Mouse (Mus musculus): Measurements from ENCODE around the gene Cyp2u1. TPM values are rescaled to one million over a fixed set of nuclear protein-coding genes. Genes with fewer than 3 reads are reported as not detected.

Gene Cyp2u1
- polyA plus RNA-seq, 1 experiment from 2014 or later, result 9.4 TPM

DNA sequence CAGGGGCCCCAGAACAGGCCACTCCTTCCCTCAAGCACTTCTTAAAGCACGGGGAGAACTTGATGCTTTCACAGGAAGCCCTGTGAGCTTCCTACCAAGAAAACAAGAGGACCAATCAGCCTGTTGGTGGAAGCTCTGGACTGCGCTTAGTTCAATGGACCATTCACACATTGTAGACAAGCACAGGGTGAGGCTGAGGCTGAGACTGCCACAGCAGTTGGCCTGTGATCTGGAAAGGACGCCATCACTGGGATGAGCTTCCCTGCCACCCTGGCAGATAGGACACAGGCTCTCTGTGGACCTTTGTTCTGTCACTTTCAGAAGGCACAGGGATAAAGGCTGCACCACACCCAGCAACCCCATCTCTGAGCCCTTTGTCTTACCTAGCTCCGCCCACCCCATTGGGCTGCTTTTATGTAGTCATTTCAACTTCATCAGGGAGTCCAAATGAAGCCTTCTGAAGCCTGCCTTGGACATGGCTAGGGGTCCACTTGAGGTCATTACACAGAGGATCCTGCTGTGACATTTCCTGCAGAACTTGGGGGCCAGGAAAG is 13.0 kb upstream of the Cyp2u1 start:
- peaks cover 2% of the 10 kb centered on the region; the same call in 1 of the 2 replicates for H3K4me1 ChIP-seq (ENCODE audit: control insufficient read depth, insufficient read depth, low read depth, low read length)
- no peaks in the 10 kb centered on the region for H3K9me3 ChIP-seq (ENCODE audit: control insufficient read depth, low read length)
- ATAC-seq, result no peak
- no peaks in the 10 kb centered on the region for H3K27me3 ChIP-seq (replicated peaks; ENCODE audit: control insufficient read depth, insufficient read depth, low read length)
- H3K9ac ChIP-seq (ENCODE audit: low read depth, low read length), result no peak overlapping the region
- H3K36me3 ChIP-seq (ENCODE audit: control insufficient read depth, insufficient read depth, low read length), result no peaks in the 10 kb centered on the region
- no peak overlapping the region for H3K4me3 ChIP-seq (ENCODE audit: low read length)
- no peak overlapping the region for H3K27ac ChIP-seq (ENCODE audit: low read depth, low read length)
- no peak overlapping the region for H3K4me2 ChIP-seq (ENCODE audit: low read length)
- WGBS, result 36% methylated on average over 4 of the region's 4 CpGs

DNA sequence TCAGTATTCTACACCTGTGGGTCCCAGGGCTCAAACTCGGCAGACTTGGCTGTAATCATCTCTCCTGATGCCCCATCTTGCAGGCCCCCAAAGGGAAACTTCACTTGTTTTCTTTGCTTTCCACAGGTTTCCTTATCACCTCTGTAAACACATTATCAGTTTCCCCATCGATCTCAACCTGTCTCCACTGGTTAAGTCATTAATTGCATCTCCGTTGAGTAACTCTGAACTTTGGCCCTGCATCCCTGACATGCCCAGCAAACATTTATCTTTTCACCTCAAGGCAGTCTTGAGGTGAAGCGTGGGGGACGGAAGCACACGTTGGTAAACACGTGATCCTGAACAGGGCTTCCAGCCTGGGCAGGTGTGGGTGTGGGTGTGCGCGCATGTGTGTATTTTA is 9.3 kb upstream of the Cyp2u1 start:
- no peaks in the 10 kb centered on the region for H3K27me3 ChIP-seq (replicated peaks; ENCODE audit: control insufficient read depth, insufficient read depth, low read length)

GRCm38 (mm10) chr3:131310572-131310971 is 7.5 kb upstream of the Cyp2u1 start:
- no peak overlapping the region for H3K4me2 ChIP-seq (ENCODE audit: low read length)
- peaks cover 4% of the 10 kb centered on the region for H3K9me3 ChIP-seq (ENCODE audit: control insufficient read depth, low read length)
- no peaks in the 10 kb centered on the region for H3K36me3 ChIP-seq (ENCODE audit: control insufficient read depth, insufficient read depth, low read length)
- 94% methylated on average over 4 of the region's 4 CpGs for whole genome bisulfite sequencing
- no peak overlapping the region for H3K27ac ChIP-seq (ENCODE audit: low read depth, low read length)
- H3K4me3 ChIP-seq (ENCODE audit: low read length), result no peak overlapping the region
- H3K27me3 ChIP-seq (replicated peaks; ENCODE audit: control insufficient read depth, insufficient read depth, low read length), result no peaks in the 10 kb centered on the region
- H3K4me1 ChIP-seq (ENCODE audit: control insufficient read depth, insufficient read depth, low read depth, low read length), result no peaks in the 10 kb centered on the region
- H3K9ac ChIP-seq (ENCODE audit: low read depth, low read length), result no peak overlapping the region
- no peak for ATAC-seq

More for the DNA sequence above, 9.3 kb upstream of the Cyp2u1 start:
- peaks cover 4% of the 10 kb centered on the region for H3K9me3 ChIP-seq (ENCODE audit: control insufficient read depth, low read length)
- no peak overlapping the region for H3K9ac ChIP-seq (ENCODE audit: low read depth, low read length)
- no peak for ATAC-seq
- H3K36me3 ChIP-seq (ENCODE audit: control insufficient read depth, insufficient read depth, low read length), result no peaks in the 10 kb centered on the region
- no peak overlapping the region for H3K4me3 ChIP-seq (ENCODE audit: low read length)
- no peak overlapping the region for H3K4me2 ChIP-seq (ENCODE audit: low read length)
- 93% methylated on average over 9 of the region's 9 CpGs for WGBS
- H3K27ac ChIP-seq (ENCODE audit: low read depth, low read length), result no peak overlapping the region
- no peaks in the 10 kb centered on the region for H3K4me1 ChIP-seq (ENCODE audit: control insufficient read depth, insufficient read depth, low read depth, low read length)

GRCm38 (mm10) chr3:131307811-131308210 is 4.8 kb upstream of the Cyp2u1 start:
- H3K27me3 ChIP-seq (replicated peaks; ENCODE audit: control insufficient read depth, insufficient read depth, low read length), result no peaks in the 10 kb centered on the region
- no peaks in the 10 kb centered on the region for H3K36me3 ChIP-seq (ENCODE audit: control insufficient read depth, insufficient read depth, low read length)
- H3K9me3 ChIP-seq (ENCODE audit: control insufficient read depth, low read length), result peaks cover 4% of the 10 kb centered on the region
- no peak overlapping the region for H3K9ac ChIP-seq (ENCODE audit: low read depth, low read length)
- no peak overlapping the region for H3K4me3 ChIP-seq (ENCODE audit: low read length)
- H3K4me1 ChIP-seq (ENCODE audit: control insufficient read depth, insufficient read depth, low read depth, low read length), result no peaks in the 10 kb centered on the region
- H3K27ac ChIP-seq (ENCODE audit: low read depth, low read length), result no peak overlapping the region
- no peak overlapping the region for H3K4me2 ChIP-seq (ENCODE audit: low read length)
- ATAC-seq, result no peak
- 79% methylated on average over 3 of the region's 3 CpGs for WGBS

DNA sequence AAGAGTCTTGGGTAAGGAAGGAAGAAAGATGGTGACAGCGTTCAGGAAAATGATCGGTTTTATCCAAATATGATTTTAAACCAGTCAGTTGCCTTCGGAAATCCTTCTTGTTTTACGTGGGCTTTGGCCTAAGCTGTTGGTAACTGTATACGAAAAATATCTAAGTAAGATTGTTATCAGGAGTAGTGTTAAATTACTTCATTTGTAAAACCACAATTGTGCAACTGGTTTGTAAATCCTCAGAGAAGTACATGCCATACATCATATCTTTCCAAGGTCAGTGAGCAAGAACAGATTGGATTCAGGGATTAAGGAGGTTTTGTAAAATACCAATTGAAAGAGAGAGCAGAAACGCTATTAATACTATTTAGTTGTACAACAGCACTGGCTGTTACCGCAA is 3.2 kb upstream of the Cyp2u1 start:
- peaks cover 4% of the 10 kb centered on the region for H3K9me3 ChIP-seq (ENCODE audit: control insufficient read depth, low read length)
- WGBS, result 94% methylated on average over 7 of the region's 7 CpGs
- no peak overlapping the region for H3K9ac ChIP-seq (ENCODE audit: low read depth, low read length)
- no peaks in the 10 kb centered on the region for H3K27me3 ChIP-seq (replicated peaks; ENCODE audit: control insufficient read depth, insufficient read depth, low read length)
- no peak overlapping the region for H3K4me3 ChIP-seq (ENCODE audit: low read length)
- ATAC-seq, result no peak
- H3K4me1 ChIP-seq (ENCODE audit: control insufficient read depth, insufficient read depth, low read depth, low read length), result peaks cover 6% of the 10 kb centered on the region
- no peaks in the 10 kb centered on the region for H3K36me3 ChIP-seq (ENCODE audit: control insufficient read depth, insufficient read depth, low read length)
- no peak overlapping the region for H3K27ac ChIP-seq (ENCODE audit: low read depth, low read length)
- no peak overlapping the region for H3K4me2 ChIP-seq (ENCODE audit: low read length)

- Histone ChIP-seq H3K36me3 (ENCODE audit: control insufficient read depth, insufficient read depth, low read length) (no peaks in the 10 kb centered on the region), H3K27ac (ENCODE audit: low read depth, low read length) (no peak overlapping the region), H3K4me3 (ENCODE audit: low read length) (peak overlapping the region; percentile 58), H3K4me2 (ENCODE audit: low read length) (peak overlapping the region; percentile 61), H3K9me3 (ENCODE audit: control insufficient read depth, low read length) (no peaks in the 10 kb centered on the region), H3K4me1 (ENCODE audit: control insufficient read depth, insufficient read depth, low read depth, low read length) (peaks cover 6% of the 10 kb centered on the region), H3K9ac (ENCODE audit: low read depth, low read length) (peak overlapping the region; percentile 70; the same call in 1 of the 2 replicates), H3K27me3 (replicated peaks; ENCODE audit: control insufficient read depth, insufficient read depth, low read length) (no peaks in the 10 kb centered on the region)
- ATAC-seq, result peak; percentile 49
- WGBS, result 14% methylated on average over 5 of the region's 5 CpGs
Observed at GRCm38 (mm10) chr3:131303320-131303714, 290 bp upstream of the Cyp2u1 start.

GRCm38 (mm10) chr3:131299908-131300307 is 3.1 kb downstream of the Cyp2u1 start:
- Histone ChIP-seq H3K9me3 (ENCODE audit: control insufficient read depth, low read length) (no peaks in the 10 kb centered on the region), H3K36me3 (ENCODE audit: control insufficient read depth, insufficient read depth, low read length) (peaks cover 6% of the 10 kb centered on the region; the same call in 1 of the 2 replicates), H3K4me1 (ENCODE audit: control insufficient read depth, insufficient read depth, low read depth, low read length) (peaks cover 6% of the 10 kb centered on the region), H3K27me3 (replicated peaks; ENCODE audit: control insufficient read depth, insufficient read depth, low read length) (no peaks in the 10 kb centered on the region), H3K9ac (ENCODE audit: low read depth, low read length) (no peak overlapping the region), H3K4me3 (ENCODE audit: low read length) (no peak overlapping the region), H3K27ac (ENCODE audit: low read depth, low read length) (no peak overlapping the region), H3K4me2 (ENCODE audit: low read length) (no peak overlapping the region)
- 11% methylated on average over 6 of the region's 6 CpGs for WGBS
- no peak for ATAC-seq

- H3K36me3 ChIP-seq (ENCODE audit: control insufficient read depth, insufficient read depth, low read length), result peaks cover 8% of the 10 kb centered on the region; the same call in 1 of the 2 replicates
- H3K4me3 ChIP-seq (ENCODE audit: low read length), result no peak overlapping the region
- H3K9ac ChIP-seq (ENCODE audit: low read depth, low read length), result no peak overlapping the region
- ATAC-seq, result no peak
- H3K4me1 ChIP-seq (ENCODE audit: control insufficient read depth, insufficient read depth, low read depth, low read length), result peaks cover 6% of the 10 kb centered on the region
- no peak overlapping the region for H3K27ac ChIP-seq (ENCODE audit: low read depth, low read length)
- 75% methylated on average over 9 of the region's 9 CpGs for WGBS
- no peak overlapping the region for H3K4me2 ChIP-seq (ENCODE audit: low read length)
- no peaks in the 10 kb centered on the region for H3K9me3 ChIP-seq (ENCODE audit: control insufficient read depth, low read length)
- no peaks in the 10 kb centered on the region for H3K27me3 ChIP-seq (replicated peaks; ENCODE audit: control insufficient read depth, insufficient read depth, low read length)
Observed at GRCm38 (mm10) chr3:131299078-131299477, 3.9 kb downstream of the Cyp2u1 start.

DNA sequence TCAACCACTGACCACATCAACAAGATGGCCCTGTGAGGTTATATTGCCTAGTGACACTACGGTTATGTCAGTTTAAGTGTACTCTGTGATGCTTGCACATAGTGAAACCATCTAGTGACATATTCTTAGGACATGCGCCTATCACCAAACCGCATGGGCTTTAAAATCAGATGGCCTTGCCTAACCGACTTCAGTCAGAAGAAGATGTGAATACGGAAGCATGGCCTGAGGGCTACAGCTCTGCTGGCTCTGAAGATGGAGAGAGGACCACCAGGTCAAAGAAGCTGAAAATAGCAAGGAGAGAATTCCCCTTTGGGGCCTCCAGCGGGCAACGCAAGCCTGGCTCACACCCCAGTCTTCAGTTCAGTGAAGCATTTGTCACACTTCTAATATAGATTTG is 6.1 kb downstream of the Cyp2u1 start:
- no peak for ATAC-seq
- Histone ChIP-seq H3K27ac (ENCODE audit: low read depth, low read length) (no peak overlapping the region), H3K27me3 (replicated peaks; ENCODE audit: control insufficient read depth, insufficient read depth, low read length) (no peaks in the 10 kb centered on the region), H3K4me2 (ENCODE audit: low read length) (no peak overlapping the region), H3K9ac (ENCODE audit: low read depth, low read length) (no peak overlapping the region), H3K9me3 (ENCODE audit: control insufficient read depth, low read length) (no peaks in the 10 kb centered on the region), H3K4me1 (ENCODE audit: control insufficient read depth, insufficient read depth, low read depth, low read length) (peaks cover 4% of the 10 kb centered on the region), H3K36me3 (ENCODE audit: control insufficient read depth, insufficient read depth, low read length) (peaks cover 8% of the 10 kb centered on the region; the same call in 1 of the 2 replicates), H3K4me3 (ENCODE audit: low read length) (no peak overlapping the region)
- 93% methylated on average over 7 of the region's 7 CpGs for WGBS

Measured in hindbrain, embryonic 16.5 days (tissue).